Mouse (Mus musculus) liver, embryonic 16.5 days (tissue): ENCODE data around the gene Zfp212. TPM values are rescaled to one million over a fixed set of nuclear protein-coding genes. Genes with fewer than 3 reads are reported as not detected.

Experiments
- ATAC-seq: fragments of 200-750 bp; cut with Nextera tagmentation; 2 replicates; pipeline ENCODE4 v1.8.0; 2017; ENCODE audit warnings: low read depth, mild to moderate bottlenecking, moderate number of reproducible peaks, moderate library complexity
- H3K27ac ChIP-seq: fragments of 300-500 bp; sonication (generic); 2 replicates; pipeline ENCODE4 v1.5.1; 2014; ENCODE audit warnings: mild to moderate bottlenecking, low read length
- H3K27me3 ChIP-seq: fragments of 300-500 bp; sonication (generic); 2 replicates; pipeline ENCODE4 v1.6.1; 2014; ENCODE audit warnings: low read depth, low read length, mixed read lengths; ENCODE audit not compliant: control insufficient read depth, insufficient read depth
- H3K36me3 ChIP-seq: fragments of 300-500 bp; sonication (generic); 2 replicates; pipeline ENCODE4 v1.6.1; 2014; ENCODE audit warnings: mild to moderate bottlenecking; ENCODE audit not compliant: control insufficient read depth, insufficient read depth
- H3K4me1 ChIP-seq: fragments of 300-500 bp; sonication (generic); 2 replicates; pipeline ENCODE4 v1.6.1; 2014; ENCODE audit warnings: low read depth, low read length, mixed read lengths; ENCODE audit not compliant: control insufficient read depth
- H3K4me2 ChIP-seq: fragments of 300-500 bp; sonication (generic); 2 replicates; pipeline ENCODE4 v1.6.1; 2014; ENCODE audit warnings: low read depth, low read length, mixed read lengths
- H3K4me3 ChIP-seq: fragments of 300-500 bp; sonication (generic); 2 replicates; pipeline ENCODE4 v1.5.1; 2014; ENCODE audit warnings: low read depth, mild to moderate bottlenecking, low read length
- H3K9ac ChIP-seq: fragments of 300-500 bp; sonication (generic); 2 replicates; pipeline ENCODE4 v1.6.1; 2014; ENCODE audit warnings: low read depth, low read length
- H3K9me3 ChIP-seq: fragments of 300-500 bp; sonication (generic); replicated peaks from 2 replicates; pipeline ENCODE4 v1.6.1; 2016; ENCODE audit warnings: low read length; ENCODE audit not compliant: control insufficient read depth
- WGBS: fragments of 180-500 bp; shearing (Covaris S2); extraction: QIAGEN DNeasy Blood & Tissue Kit; methylation state at CpG from one replicate; pipeline ENCODE4 v1.1.7; 2014; ENCODE audit not compliant: insufficient replicate concordance; 5-methylcytosine and 5-hydroxymethylcytosine counted together
- polyA plus RNA-seq: library from polyadenylated mRNA; unstranded; fragments of >200 nt; fragmentation: Nextera tagmentation; extraction: Ambion mirVana; gene quantifications from 2 replicates; pipeline ENCODE4 v1.2.1, GENCODE M21; 2015

The Zfp212 gene
- polyA plus RNA-seq = 5.6 and 6.0 TPM in 2 replicates

GRCm38 (mm10) chr6:47920447-47921340, at the start of gene Zfp212:
Gene Zfp212 (plus strand): TSS chr6:47920476.
- no peaks in the 10 kb centered on the region for H3K27me3 ChIP-seq
- H3K27ac ChIP-seq = peak within 1 kb of the TSS; percentile 99
- H3K9me3 ChIP-seq = no peaks in the 10 kb centered on the region
- peak within 1 kb of the TSS; percentile 89 for H3K9ac ChIP-seq
- ATAC-seq = peak; percentile 94
- H3K36me3 ChIP-seq = no peaks in the 10 kb centered on the region
- peak within 1 kb of the TSS; percentile 70 for H3K4me2 ChIP-seq
- peaks cover 41% of the 10 kb centered on the region for H3K4me1 ChIP-seq
- peak within 1 kb of the TSS; percentile 89 for H3K4me3 ChIP-seq
- WGBS = under 1% methylated on average over 66 of the region's 67 CpGs

GRCm38 (mm10) chr6:47872266-47872665, 48.0 kb upstream of the Zfp212 start:
- Histone ChIP-seq H3K36me3 (no peaks in the 10 kb centered on the region; the same call in 1 of the 2 replicates), H3K4me3 (no peak overlapping the region), H3K27me3 (no peaks in the 10 kb centered on the region), H3K4me1 (no peaks in the 10 kb centered on the region; the same call in 1 of the 2 replicates), H3K9ac (no peak overlapping the region), H3K27ac (no peak overlapping the region), H3K4me2 (no peak overlapping the region), H3K9me3 (no peaks in the 10 kb centered on the region)
- 67% methylated on average over 5 of the region's 5 CpGs for WGBS
- no peak for ATAC-seq

- WGBS = 4% methylated on average over 9 of the region's 9 CpGs
- Histone ChIP-seq H3K4me3 (peak within 1 kb of the TSS; percentile 83), H3K36me3 (0 out of 2 replicates have a peak, but pooled peaks cover 5% of the 10 kb centered on the region), H3K27me3 (no peaks in the 10 kb centered on the region), H3K9ac (peak within 1 kb of the TSS; percentile 76), H3K9me3 (no peaks in the 10 kb centered on the region), H3K4me1 (peaks cover 13% of the 10 kb centered on the region), H3K4me2 (peak within 1 kb of the TSS; percentile 76), H3K27ac (peak within 1 kb of the TSS; percentile 88)
- no peak for ATAC-seq
These were observed 43.2 kb upstream of the Zfp212 start, which contains the start of gene Zfp282 for GRCm38 (mm10) chr6:47877058-47877457. Gene Zfp282 (plus strand): TSS chr6:47877204.

GRCm38 (mm10) chr6:47877461-47878132, 42.7 kb upstream of the Zfp212 start:
- under 1% methylated on average over 62 of the region's 71 CpGs for WGBS
- H3K9me3 ChIP-seq = no peaks in the 10 kb centered on the region
- 0 out of 2 replicates have a peak, but pooled peaks cover 5% of the 10 kb centered on the region for H3K36me3 ChIP-seq
- peak overlapping the region; percentile 76 for H3K9ac ChIP-seq
- peak overlapping the region; percentile 83 for H3K4me3 ChIP-seq
- H3K4me1 ChIP-seq = peaks cover 13% of the 10 kb centered on the region
- H3K27ac ChIP-seq = peak overlapping the region; percentile 88
- no peaks in the 10 kb centered on the region for H3K27me3 ChIP-seq
- ATAC-seq = peak; percentile 91
- H3K4me2 ChIP-seq = peak overlapping the region; percentile 76

- Histone ChIP-seq H3K36me3 (0 out of 2 replicates have a peak, but pooled peaks cover 5% of the 10 kb centered on the region), H3K4me2 (peak overlapping the region; percentile 76), H3K9ac (peak overlapping the region; percentile 76), H3K27ac (peak overlapping the region; percentile 88), H3K9me3 (no peaks in the 10 kb centered on the region), H3K4me3 (peak overlapping the region; percentile 83), H3K27me3 (no peaks in the 10 kb centered on the region), H3K4me1 (peaks cover 13% of the 10 kb centered on the region)
- no peak for ATAC-seq
- 1% methylated on average over 11 of the region's 11 CpGs for WGBS
These were observed 42.2 kb upstream of the Zfp212 start for GRCm38 (mm10) chr6:47878133-47878514.

- WGBS = 44% methylated on average over 3 of the region's 3 CpGs
- peak overlapping the region; percentile 83 for H3K4me3 ChIP-seq
- peak overlapping the region; percentile 16; the same call in 1 of the 2 replicates for H3K27ac ChIP-seq
- 0 out of 2 replicates have a peak, but pooled peaks cover 5% of the 10 kb centered on the region for H3K36me3 ChIP-seq
- no peaks in the 10 kb centered on the region for H3K27me3 ChIP-seq
- peak overlapping the region; percentile 76 for H3K4me2 ChIP-seq
- H3K9me3 ChIP-seq = no peaks in the 10 kb centered on the region
- ATAC-seq = no peak
- peak overlapping the region; percentile 76 for H3K9ac ChIP-seq
- H3K4me1 ChIP-seq = peaks cover 13% of the 10 kb centered on the region
These were observed 41.7 kb upstream of the Zfp212 start for GRCm38 (mm10) chr6:47878593-47878992.

- Histone ChIP-seq H3K4me3 (no peak overlapping the region), H3K27me3 (no peaks in the 10 kb centered on the region), H3K27ac (no peak overlapping the region), H3K9ac (no peak overlapping the region; the same call in 1 of the 2 replicates), H3K4me1 (peaks cover 13% of the 10 kb centered on the region), H3K36me3 (0 out of 2 replicates have a peak, but pooled peaks cover 7% of the 10 kb centered on the region), H3K4me2 (peak overlapping the region; percentile 76; the same call in 1 of the 2 replicates), H3K9me3 (no peaks in the 10 kb centered on the region)
- 51% methylated on average over 4 of the region's 4 CpGs for WGBS
- no peak for ATAC-seq
These were observed 41.1 kb upstream of the Zfp212 start for GRCm38 (mm10) chr6:47879049-47879716.

GRCm38 (mm10) chr6:47880166-47880565, 40.1 kb upstream of the Zfp212 start:
- H3K9ac ChIP-seq = no peak overlapping the region
- H3K4me1 ChIP-seq = peaks cover 13% of the 10 kb centered on the region
- no peak overlapping the region for H3K27ac ChIP-seq
- 85% methylated on average over 10 of the region's 10 CpGs for WGBS
- ATAC-seq = no peak
- H3K4me2 ChIP-seq = no peak overlapping the region
- H3K36me3 ChIP-seq = 0 out of 2 replicates have a peak, but pooled peaks cover 7% of the 10 kb centered on the region
- H3K4me3 ChIP-seq = no peak overlapping the region
- H3K27me3 ChIP-seq = no peaks in the 10 kb centered on the region
- H3K9me3 ChIP-seq = no peaks in the 10 kb centered on the region
